ENCODE assay signal across 16 mouse cellular contexts in genomic region chr2:46491081-46491480, GRCm38 (mm10).
"Had no signal": no experiment of that assay in that cellular context is flagged by ENCODE, and none has a peak within 500 bp of the region (broad histone marks: within the 10 kb centered on the region; RNA-seq: fewer than 3 reads in every experiment).

No protein-coding gene starts in this region.

- H3K4me1 ChIP-seq: midbrain, embryonic 15.5 days; neural tube, embryonic 12.5 days had no signal

- H3K4me2 ChIP-seq: lung, embryonic 14.5 days; midbrain, embryonic 13.5 days; midbrain, embryonic 15.5 days; neural tube, embryonic 12.5 days had no signal

- H3K27me3 ChIP-seq: midbrain, embryonic 13.5 days; midbrain, embryonic 15.5 days; neural tube, embryonic 12.5 days had no signal

- H3K9me3 ChIP-seq: midbrain, embryonic 10.5 days; midbrain, embryonic 13.5 days; midbrain, embryonic 15.5 days; neural tube, embryonic 12.5 days had no signal

- H3K27ac ChIP-seq: midbrain, embryonic 10.5 days; midbrain, embryonic 13.5 days; midbrain, embryonic 15.5 days; neural tube, embryonic 12.5 days had no signal

- H3K4me3 ChIP-seq: midbrain, embryonic 10.5 days; midbrain, embryonic 13.5 days; midbrain, embryonic 15.5 days; neural tube, embryonic 12.5 days had no signal

- H3K36me3 ChIP-seq: midbrain, embryonic 10.5 days; midbrain, embryonic 13.5 days; midbrain, embryonic 15.5 days; neural tube, embryonic 12.5 days had no signal

- ATAC-seq: midbrain, embryonic 13.5 days; midbrain, embryonic 15.5 days had no signal

- H3K9ac ChIP-seq: lung, embryonic 14.5 days; midbrain, embryonic 13.5 days; midbrain, embryonic 15.5 days; neural tube, embryonic 12.5 days had no signal

- DNase-seq: lung, adult 18-20 months; lung, embryonic 14.5 days; lung, postnatal 10 days; lung, postnatal 4 days; retina, postnatal 1 day; right cerebral cortex, adult 18-20 months; right cerebral cortex, postnatal 25 days; right cerebral cortex, postnatal 4 days; spleen, adult 18-20 months; thymus, adult 18-20 months; thymus, postnatal 14 days; thymus, postnatal 36 days had no signal
